Mouse (Mus musculus) embryonic fibroblast, embryonic 13.5 days (primary cell): Measurements from ENCODE around the gene Adamts8.
A peak's percentile ranks its signal among the peaks of the same experiment; 100 is the strongest.

Experiments used
- CTCF ChIP-seq: IDR thresholded peaks from 2 replicates; pipeline ENCODE4 v1.5.1; 2011; ENCODE audit warnings: mild to moderate bottlenecking, control low read depth, low read length, moderate library complexity, borderline replicate concordance; ENCODE audit not compliant: insufficient read depth
- POLR2A ChIP-seq: IDR thresholded peaks from 2 replicates; pipeline ENCODE4 v1.6.1; 2011; ENCODE audit warnings: low read depth, mild to moderate bottlenecking, control low read depth, low read length, moderate library complexity

DNA sequence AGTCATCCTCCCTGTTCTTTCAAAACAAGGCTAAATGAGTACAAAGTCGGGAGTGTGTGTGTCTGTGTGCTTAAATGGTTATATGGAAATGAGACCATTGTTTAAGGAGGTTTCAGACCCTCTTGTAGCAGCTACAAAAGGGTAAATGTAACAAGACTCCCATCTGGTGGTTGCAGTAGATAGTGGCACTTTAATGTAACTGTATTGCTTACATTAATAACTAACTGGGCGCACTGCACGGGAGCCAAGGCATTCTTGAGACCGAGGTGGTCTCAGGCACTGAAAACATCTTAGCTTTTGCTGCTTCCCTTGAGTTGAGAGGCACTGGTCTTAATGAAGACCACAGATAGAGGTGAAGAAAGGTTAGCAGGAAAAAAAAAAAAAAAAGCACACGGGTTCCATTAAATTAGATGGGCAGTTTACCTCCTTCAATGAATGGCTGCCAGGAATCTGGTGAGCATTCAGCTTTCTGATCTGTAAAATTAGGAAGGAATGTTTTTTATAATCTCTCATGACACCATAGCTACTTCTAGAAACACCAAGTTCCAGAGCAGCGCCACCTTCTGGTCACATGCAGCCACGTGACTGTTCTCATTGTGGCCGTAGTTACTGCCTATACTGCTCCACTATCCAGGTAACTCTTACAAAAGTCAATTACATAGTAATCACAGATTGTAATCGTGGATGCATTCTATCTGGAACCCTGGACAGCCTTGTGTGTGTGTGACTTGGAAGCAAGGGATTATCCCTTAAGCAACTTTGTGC lies 5.5 kb upstream of the Adamts8 start:
- TF ChIP-seq CTCF (peak; percentile 66; the same call in 1 of the 2 replicates), POLR2A (no peak)
